Mouse (Mus musculus) liver, adult (tissue): Measurements from ENCODE around the gene Mcts2.

Experiments
- GATA4 ChIP-seq: IDR thresholded peaks from 2 replicates; pipeline ENCODE4 v1.6.1; 2014; ENCODE audit warnings: mild to moderate bottlenecking, low read length; ENCODE audit not compliant: insufficient replicate concordance

The Mcts2 gene

DNA sequence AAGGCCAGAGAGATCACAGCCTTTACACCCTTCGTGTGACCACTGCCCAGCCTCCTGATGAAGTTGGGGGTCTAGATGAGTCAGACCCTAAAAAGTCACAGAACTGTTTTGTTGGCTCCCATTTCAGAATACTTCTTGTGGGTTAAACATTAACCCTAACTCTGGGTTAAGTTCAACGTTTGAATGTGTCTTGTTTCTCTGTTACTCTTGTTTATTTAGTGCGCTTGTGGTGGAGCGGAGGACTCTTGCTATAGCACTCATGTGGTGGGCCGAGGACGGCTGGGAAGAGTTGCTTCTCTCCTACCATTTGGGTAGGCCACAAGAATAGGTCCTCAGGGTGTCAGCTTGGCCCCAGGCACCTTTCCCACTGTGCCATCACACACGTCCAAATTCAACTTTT, 41.8 kb downstream of the Mcts2 start:
- TF ChIP-seq GATA4: no peak

DNA sequence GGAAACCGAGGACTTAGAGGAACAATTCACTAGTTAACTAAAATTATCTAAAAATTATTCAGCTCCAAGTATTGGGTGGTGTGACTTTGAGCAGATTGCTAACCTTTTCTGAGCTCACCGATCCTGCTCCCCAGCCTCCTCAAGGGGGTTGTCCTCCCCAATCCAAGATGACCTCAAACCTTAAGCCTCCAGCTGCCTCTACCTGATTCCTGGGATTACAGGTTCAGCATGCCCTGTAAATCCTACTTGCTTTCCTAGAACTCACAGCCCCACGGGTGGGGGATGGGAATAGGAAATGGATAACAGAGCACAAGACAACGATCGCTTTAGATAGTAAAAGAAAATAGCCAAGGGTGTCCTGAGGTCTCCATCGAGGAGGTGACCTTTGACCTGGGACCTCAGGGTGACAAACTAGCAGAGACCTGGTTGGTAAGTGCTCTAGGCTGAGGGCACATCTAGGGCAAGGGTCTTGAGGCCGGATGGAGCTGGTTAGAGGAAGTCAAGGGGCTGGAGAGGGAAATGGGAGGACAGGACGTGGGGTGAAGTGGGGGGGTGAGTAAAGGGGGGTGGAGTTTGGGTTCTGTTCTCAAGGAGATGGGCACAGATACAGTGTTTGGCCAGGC, 42.3 kb downstream of the Mcts2 start:
- TF ChIP-seq GATA4: no peak

DNA sequence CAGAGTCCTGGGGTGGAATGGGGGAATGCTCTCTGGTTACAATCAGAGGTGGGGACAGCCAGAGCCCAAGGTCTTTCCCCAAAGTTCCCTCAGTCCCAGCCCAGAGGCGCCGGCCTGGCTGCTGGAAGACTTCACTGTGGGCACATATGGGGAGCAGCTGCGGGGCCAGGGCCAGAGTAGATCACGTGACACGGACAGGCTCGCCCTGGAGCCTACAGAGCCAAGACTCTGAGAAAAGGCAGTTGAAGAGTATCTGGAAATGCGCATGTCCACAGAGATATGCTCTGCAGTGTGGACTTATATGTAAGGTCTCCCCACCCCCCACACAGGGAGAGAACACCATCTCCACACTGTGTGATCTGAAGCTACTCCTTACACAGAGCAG, 42.8 kb downstream of the Mcts2 start:
- TF ChIP-seq GATA4: no peak

DNA sequence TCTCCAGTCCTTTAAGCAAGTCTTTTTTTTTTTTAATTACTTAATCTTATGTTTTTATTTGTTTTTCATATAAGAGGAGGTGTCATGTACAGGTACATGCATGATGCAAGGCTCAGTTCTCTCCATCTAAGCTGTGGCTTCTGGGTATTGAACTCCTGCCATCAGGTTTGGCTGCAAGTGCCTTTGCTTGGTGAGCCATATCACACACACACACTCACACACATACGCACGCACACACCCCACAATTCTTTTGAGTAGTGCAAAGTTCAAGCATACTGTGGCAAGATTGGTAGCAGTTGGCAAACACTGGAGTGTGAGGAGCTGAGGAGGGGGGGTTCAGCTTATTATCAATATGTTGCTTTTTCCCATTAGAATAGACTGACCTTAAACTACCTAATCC, 46.4 kb downstream of the Mcts2 start:
- TF ChIP-seq GATA4: no peak

DNA sequence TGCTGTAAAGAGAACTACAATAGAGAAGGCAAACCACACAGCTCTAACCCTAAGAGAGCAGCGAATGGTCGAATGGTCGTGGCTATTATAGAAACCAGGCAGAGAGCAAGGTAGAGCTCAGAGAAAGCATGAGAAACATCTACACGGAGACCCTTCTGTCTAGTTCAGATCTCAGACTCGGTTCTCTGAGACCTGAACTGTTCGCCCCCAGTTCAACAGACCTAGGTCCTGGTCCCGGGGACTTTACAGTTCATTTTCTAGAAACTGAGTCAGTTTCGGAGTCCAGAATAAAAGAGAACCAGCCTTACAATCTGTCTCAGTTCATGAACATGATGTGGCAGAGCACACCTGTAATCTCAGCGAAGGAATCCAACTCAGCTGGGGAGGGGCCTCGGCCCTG, 47.7 kb downstream of the Mcts2 start:
- TF ChIP-seq GATA4: no peak

DNA sequence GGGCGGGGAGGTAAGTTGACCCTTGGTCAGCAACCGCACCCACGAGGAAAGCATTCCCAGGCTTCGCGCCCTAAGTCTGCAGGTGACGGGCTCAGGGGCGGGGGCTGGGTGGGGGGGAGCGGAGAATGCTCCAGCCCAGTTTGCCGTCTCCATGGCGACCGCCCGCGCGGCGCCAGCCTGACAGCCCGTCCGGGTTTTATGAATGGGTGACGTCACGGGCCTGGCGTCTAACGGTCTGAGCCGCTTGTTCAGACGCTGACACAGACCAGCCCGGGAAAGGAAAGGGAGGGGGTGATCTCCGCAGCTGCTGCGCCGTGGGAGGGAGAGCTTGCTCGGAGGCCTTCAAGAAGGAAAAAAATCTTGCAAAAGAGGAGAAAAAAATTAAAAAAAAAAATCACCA, 48.1 kb downstream of the Mcts2 start:
- no peak for TF ChIP-seq GATA4

DNA sequence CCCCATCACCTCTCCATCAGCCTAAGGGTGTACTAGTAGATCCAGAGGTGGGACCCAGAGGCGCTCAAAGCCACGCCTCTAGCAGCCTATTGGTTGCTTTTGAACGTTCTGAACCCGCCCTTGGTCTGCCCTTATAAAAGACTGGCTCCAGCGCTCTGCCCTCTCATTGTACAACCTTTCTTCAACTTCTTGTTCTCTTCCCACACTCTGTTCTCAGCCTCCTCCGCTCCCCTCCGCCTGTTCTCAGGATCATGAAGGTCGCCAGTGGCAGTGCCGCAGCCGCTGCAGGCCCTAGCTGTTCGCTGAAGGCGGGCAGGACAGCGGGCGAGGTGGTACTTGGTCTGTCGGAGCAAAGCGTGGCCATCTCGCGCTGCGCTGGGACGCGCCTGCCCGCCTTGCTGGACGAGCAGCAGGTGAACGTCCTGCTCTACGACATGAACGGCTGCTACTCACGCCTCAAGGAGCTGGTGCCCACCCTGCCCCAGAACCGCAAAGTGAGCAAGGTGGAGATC, 49.3 kb downstream of the Mcts2 start, which contains the start of gene Id1:
Id1 (plus strand) TSS at position 162 of the 512 bp plus-strand sequence.
- no peak for TF ChIP-seq GATA4

DNA sequence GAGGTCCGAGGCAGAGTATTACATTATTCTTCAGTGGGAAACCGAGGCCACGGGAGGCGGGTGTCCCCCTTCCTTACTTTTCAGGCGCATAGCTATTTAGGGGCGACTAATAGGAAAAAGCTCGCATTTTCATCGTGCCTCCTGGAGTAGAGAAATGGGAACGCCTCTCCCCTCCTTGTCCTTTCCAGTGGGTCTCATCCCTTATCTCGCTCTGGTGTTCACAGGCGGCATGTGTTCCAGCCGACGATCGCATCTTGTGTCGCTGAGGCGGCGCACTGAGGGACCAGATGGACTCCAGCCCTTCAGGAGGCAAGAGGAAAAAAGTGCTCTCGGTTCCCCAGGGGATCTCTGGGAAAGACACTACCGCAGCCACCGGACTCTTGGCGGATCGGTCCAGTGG, 49.9 kb downstream of the Mcts2 start:
- TF ChIP-seq GATA4: no peak
